Comparison of ENCODE assay signal across 7 mouse cellular contexts in genomic region chr7:16780825-16781554, GRCm38 (mm10). TPM values are rescaled to one million over a fixed set of nuclear protein-coding genes. Genes with fewer than 3 reads are reported as not detected.
DNase-seq lines count a peak whose midpoint lies in the region; ATAC-seq lines count a peak whose summit lies in the region.

Slc1a5 (plus strand) TSS chr7:16781340.

- intact Hi-C loops in gastrocnemius, postnatal 36 days (cut with DNase I), result loop anchor here (2.0 kb wide), 1 partner anchor 20 kb away; no protein-coding TSS in a partner anchor
- intact Hi-C loops in left cerebral cortex, postnatal 25 days (cut with DNase I), result no loop called here

- H3K9me3 ChIP-seq in intestine, embryonic 15.5 days, result no peaks in the 10 kb centered on the region
- H3K9me3 ChIP-seq in midbrain, embryonic 10.5 days (replicated peaks), result no peaks in the 10 kb centered on the region

- no peaks in the 10 kb centered on the region for H3K36me3 ChIP-seq in intestine, embryonic 15.5 days
- peaks cover 12% of the 10 kb centered on the region for H3K36me3 ChIP-seq in midbrain, embryonic 10.5 days

- DNase-seq in adrenal gland, adult (ENCODE audit: inconsistent age in 2 of 2, low spot score in 1 of 2), result peak; percentile 89 to 97
- peak; percentile 98 for DNase-seq in embryo, embryonic 11 days
- DNase-seq in gastrocnemius, postnatal 36 days, result peak; percentile 87 to 88
- DNase-seq in left cerebral cortex, postnatal 25 days (ENCODE audit: low spot score in 2 of 2), result peak; percentile 45 to 64
- peak; percentile 97 for DNase-seq in midbrain, embryonic 10.5 days (ENCODE audit: low spot score)
- DNase-seq in right cerebral cortex, postnatal 4 days, result peak; percentile 63

- WGBS in intestine, embryonic 15.5 days, result 3% methylated on average over 34 of the region's 34 CpGs
- WGBS in midbrain, embryonic 10.5 days, result 3% methylated on average over 34 of the region's 34 CpGs

- H3K9ac ChIP-seq in intestine, embryonic 15.5 days, result peak within 1 kb of the TSS; percentile 78

- no peaks in the 10 kb centered on the region for H3K27me3 ChIP-seq in intestine, embryonic 15.5 days (replicated peaks)
- no peaks in the 10 kb centered on the region for H3K27me3 ChIP-seq in midbrain, embryonic 10.5 days (ENCODE audit: low read depth, poor library complexity, severe bottlenecking)

- ATAC-seq in intestine, embryonic 15.5 days, result peak; percentile 81

- peaks cover 26% of the 10 kb centered on the region for H3K4me1 ChIP-seq in intestine, embryonic 15.5 days (replicated peaks)
- H3K4me1 ChIP-seq in midbrain, embryonic 10.5 days, result peaks cover 47% of the 10 kb centered on the region

- peak within 1 kb of the TSS; percentile 99 for H3K4me2 ChIP-seq in intestine, embryonic 15.5 days (replicated peaks)

- peak within 1 kb of the TSS; percentile 78 for H3K4me3 ChIP-seq in intestine, embryonic 15.5 days (replicated peaks)
- peak within 1 kb of the TSS; percentile 75 for H3K4me3 ChIP-seq in midbrain, embryonic 10.5 days

- H3K27ac ChIP-seq in intestine, embryonic 15.5 days, result peak within 1 kb of the TSS; percentile 36
- peak within 1 kb of the TSS; percentile 85 for H3K27ac ChIP-seq in midbrain, embryonic 10.5 days (replicated peaks)

RNA-seq across cellular contexts. Expression of gene Slc1a5, which starts in this region (rescaled TPM):
- 10 to 100 TPM; 15.2 to 18.6 TPM for total RNA-seq in gastrocnemius, postnatal 36 days (2021)
- polyA plus RNA-seq in intestine, embryonic 15.5 days (2015; fragmentation: Nextera tagmentation; extraction: Ambion mirVana), result 61.8 and 64.0 TPM in 2 replicates
- total RNA-seq in left cerebral cortex, postnatal 25 days (2021), result 1 to 10 TPM; 3.9 to 4.9 TPM
- 40.1 and 40.4 TPM in 2 replicates for polyA plus RNA-seq in midbrain, embryonic 10.5 days (2016; fragmentation: Nextera tagmentation; extraction: Ambion mirVana)

Comparison
In these comparisons a context has a peak if more than half of its experiments do, and no peak if none do; other contexts are left out.
1. Peak in every context shown above with its lines: DNase-seq, ATAC-seq, H3K4me3 ChIP-seq and H3K27ac ChIP-seq.